Mouse (Mus musculus) megakaryocyte-erythroid progenitor cell, adult 5-6 weeks (primary cell): ENCODE measurements around the gene Pla2g2c. TPM values are rescaled to one million over a fixed set of nuclear protein-coding genes. Genes with fewer than 3 reads are reported as not detected.

Experiments
- ATAC-seq: replicated peaks from 2 replicates; pipeline ENCODE4 v1.8.0; 2016; ENCODE audit warnings: mild to moderate bottlenecking, inconsistent platforms; ENCODE audit not compliant: severe bottlenecking, poor library complexity, low FRiP score, low TSS enrichment
- total RNA-seq, 2 experiments: library from RNA; stranded (forward) in 1 of 2; stranded (reverse) in 1 of 2; fragments of 200-1000, 215-1000 nt in 1 of 2; fragments of >200 nt in 1 of 2; fragmentation: Nextera tagmentation in 1 of 2; gene quantifications; 2 replicates each; pipeline ENCODE4 v1.2.3; 2014 to 2017

The Pla2g2c gene
- total RNA-seq, 2 experiments from 2014 or later: not detected

DNA sequence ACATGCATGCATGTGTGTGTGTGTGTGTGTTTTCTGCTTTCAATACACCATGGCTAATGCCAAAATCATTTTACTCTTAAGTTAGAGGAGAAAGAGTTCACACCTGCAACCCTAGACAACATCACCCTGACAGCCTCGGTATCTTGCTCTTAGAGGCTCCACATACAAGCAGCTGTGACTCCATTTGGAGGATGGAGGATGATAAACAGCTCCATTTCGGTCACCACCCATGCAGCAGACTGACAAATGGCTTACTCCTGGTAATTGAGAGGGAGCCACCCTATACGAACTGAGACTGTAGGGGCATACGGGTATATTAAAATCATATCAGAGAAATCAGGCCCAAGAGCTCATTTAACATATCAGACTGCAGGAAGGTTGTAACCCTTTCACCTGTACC, 63.8 kb downstream of the Pla2g2c start:
- no peak for ATAC-seq

DNA sequence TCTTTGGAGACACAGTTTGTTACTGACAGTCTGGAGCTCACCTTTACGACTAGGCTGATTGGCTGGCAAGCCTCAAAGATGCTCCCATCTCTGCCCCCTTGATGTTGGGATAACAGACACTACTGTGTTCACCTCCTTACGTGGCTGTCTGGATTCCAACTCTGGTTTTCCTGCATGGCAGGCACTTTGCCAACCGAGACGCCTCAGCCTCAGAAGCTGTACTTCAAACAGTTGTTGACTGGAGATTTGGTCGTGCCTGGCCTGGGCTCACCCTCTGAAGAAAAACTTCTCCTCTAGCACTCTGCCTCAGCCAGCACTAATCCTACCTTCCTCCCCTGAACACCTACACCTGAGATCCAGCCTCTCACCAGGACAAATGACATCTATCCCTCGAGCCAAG, 66.9 kb downstream of the Pla2g2c start:
- no peak for ATAC-seq

DNA sequence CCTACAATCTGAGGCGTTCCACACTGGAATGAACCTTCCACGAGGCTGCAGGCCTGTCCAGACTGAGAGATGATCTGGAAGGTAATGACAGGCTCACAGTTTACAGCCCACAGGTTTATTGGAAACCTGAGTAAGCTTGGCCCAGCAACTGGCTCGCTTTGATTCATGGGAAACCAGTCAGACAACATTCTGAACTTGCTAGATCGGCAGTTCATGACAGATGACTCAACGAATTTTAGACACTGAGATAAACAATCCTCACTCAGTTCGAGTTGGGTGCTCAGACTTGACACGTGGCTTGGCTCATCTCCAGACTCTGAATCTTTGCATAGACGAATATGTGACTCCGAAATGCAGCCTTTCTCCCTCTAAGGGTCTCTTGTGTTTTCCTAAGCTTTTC, 68.0 kb downstream of the Pla2g2c start:
- no peak for ATAC-seq

DNA sequence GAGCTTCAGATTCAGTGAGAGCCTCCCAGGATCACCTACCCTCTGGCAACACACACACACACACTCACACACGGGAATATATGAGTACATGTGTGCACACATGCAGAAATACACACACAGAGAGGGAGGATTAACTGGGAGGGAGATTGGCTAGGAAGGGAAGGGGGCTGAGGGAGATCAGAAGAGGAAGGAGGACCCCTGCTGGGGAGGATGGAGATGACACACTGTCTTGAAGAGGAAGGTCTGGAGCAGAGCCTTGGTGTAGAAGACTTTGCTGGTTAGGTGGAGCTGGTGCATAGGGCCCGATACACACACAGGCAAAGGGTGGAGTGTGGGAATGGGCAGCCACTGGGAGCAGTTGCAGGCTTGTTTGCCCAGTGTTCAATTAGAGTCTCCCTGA, 68.7 kb downstream of the Pla2g2c start:
- ATAC-seq: no peak

DNA sequence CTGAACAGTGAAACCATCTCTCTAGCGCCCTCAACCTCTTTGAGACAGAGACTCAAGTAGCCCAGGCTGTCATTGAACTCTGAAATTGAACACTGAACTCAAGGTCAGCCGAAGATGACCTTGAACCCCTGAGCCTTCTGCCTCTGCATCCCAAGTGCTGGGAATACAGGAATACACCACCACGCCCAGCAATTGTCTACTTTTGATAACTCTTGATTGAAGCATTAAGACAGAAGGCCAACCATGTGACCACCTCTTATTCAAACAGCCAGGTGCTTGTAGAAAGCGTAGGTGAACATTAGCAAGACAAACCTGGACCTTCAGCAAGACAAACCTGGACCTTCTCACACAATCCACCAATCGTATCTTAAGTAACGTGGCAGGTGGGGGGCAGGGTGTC, 69.8 kb downstream of the Pla2g2c start:
- no peak for ATAC-seq

Other genes with a start within 250 kb of the Pla2g2c start
- gene Vwa5b1, start 88.9 kb upstream of the Pla2g2c start, total RNA-seq (2014; fragmentation: Nextera tagmentation): not detected in 2 replicates
- 0.61 TPM in 1 of 2 replicates, not detected in the other for gene Vwa5b1, start 88.9 kb upstream of the Pla2g2c start, total RNA-seq (2017)
- gene Ubxn10, start 12.4 kb downstream of the Pla2g2c start, total RNA-seq (2014; fragmentation: Nextera tagmentation): not detected in 2 replicates
- not detected in 2 replicates for gene Ubxn10, start 12.4 kb downstream of the Pla2g2c start, total RNA-seq (2017)
- not detected in 2 replicates for gene Pla2g2f, start 32.8 kb downstream of the Pla2g2c start, total RNA-seq (2014; fragmentation: Nextera tagmentation)
- not detected in 2 replicates for gene Pla2g2f, start 32.8 kb downstream of the Pla2g2c start, total RNA-seq (2017)
- gene Pla2g2d, start 50.9 kb downstream of the Pla2g2c start, total RNA-seq (2014; fragmentation: Nextera tagmentation): not detected in 2 replicates
- not detected in 2 replicates for gene Pla2g2d, start 50.9 kb downstream of the Pla2g2c start, total RNA-seq (2017)
- gene Pla2g5, start 138.7 kb downstream of the Pla2g2c start, total RNA-seq (2014; fragmentation: Nextera tagmentation): not detected in 2 replicates
- not detected in 2 replicates for gene Pla2g5, start 138.7 kb downstream of the Pla2g2c start, total RNA-seq (2017)
- gene Gm13030, start 149.2 kb downstream of the Pla2g2c start, total RNA-seq (2014; fragmentation: Nextera tagmentation): not detected in 2 replicates
- gene Gm13030, start 149.2 kb downstream of the Pla2g2c start, total RNA-seq (2017): not detected in 2 replicates
- not detected in 2 replicates for gene Pla2g2e, start 153.2 kb downstream of the Pla2g2c start, total RNA-seq (2014; fragmentation: Nextera tagmentation)
- gene Pla2g2e, start 153.2 kb downstream of the Pla2g2c start, total RNA-seq (2017): not detected in 2 replicates
- gene Otud3, start 189.2 kb downstream of the Pla2g2c start, total RNA-seq (2014; fragmentation: Nextera tagmentation): 3.7 and 6.6 TPM in 2 replicates
- gene Otud3, start 189.2 kb downstream of the Pla2g2c start, total RNA-seq (2017): 5.0 and 9.7 TPM in 2 replicates
- not detected in 2 replicates for gene Rnf186, start 242.3 kb downstream of the Pla2g2c start, total RNA-seq (2014; fragmentation: Nextera tagmentation)
- gene Rnf186, start 242.3 kb downstream of the Pla2g2c start, total RNA-seq (2017): not detected in 2 replicates
- gene Tmco4, start 248.1 kb downstream of the Pla2g2c start, total RNA-seq (2014; fragmentation: Nextera tagmentation): 7.3 and 7.8 TPM in 2 replicates
- 6.2 and 13.1 TPM in 2 replicates for gene Tmco4, start 248.1 kb downstream of the Pla2g2c start, total RNA-seq (2017)